Mouse (Mus musculus) heart, postnatal 4 days (tissue): Measurements from ENCODE around the gene Vtcn1. TPM values are rescaled to one million over a fixed set of nuclear protein-coding genes. Genes with fewer than 3 reads are reported as not detected.
"Not testable (repeated sequence)": the region's sequence is repeated elsewhere in the genome, so short reads cannot be mapped to it uniquely, and the experiment has no call there.

Experiments used
- DNase-seq: peaks from one replicate; pipeline ENCODE4 v3.0.0; 2021
- total RNA-seq, 2 experiments: library from RNA; stranded (reverse); gene quantifications; 2 replicates each; pipeline ENCODE4 v1.2.3; 2021

Gene Vtcn1
- under 1 TPM; 0.63 to 0.95 TPM for total RNA-seq

DNA sequence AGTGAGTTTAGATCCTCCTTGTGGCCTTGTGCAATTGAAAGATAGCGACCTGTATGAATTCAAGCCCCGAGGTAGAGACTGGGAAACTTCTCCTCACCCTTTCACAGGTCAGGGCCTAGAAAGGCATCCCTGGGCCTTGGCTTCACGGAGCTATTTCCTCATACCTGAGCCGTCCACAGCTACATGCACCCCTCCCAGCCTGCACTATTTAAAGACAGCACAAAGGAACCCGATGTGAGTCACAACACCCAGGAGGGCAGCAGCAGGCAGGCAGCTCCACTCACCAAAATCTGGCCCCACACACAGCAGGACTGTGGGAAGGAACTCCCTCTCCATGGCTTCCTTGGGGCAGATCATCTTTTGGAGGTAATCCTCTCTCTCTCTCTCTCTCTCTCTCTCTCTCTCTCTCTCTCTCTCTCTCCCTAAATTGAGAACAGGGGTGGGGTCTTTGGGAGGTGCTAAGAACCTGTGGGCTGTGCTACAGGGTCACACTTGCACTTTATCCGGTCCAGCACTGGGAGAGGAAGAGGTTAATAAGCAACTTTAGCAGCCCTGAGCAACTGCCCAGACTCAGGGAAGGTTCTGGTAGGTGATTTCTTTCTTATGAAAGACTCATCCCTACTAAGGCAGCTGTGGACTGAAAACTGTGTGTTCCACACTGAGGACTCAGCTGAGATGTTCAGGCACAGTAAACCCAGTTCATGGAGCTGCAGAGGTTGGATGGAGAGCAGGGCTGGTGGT, at the start of gene Vtcn1:
Vtcn1 (plus strand) TSS at position 235 of the 741 bp plus-strand sequence.
- no peak for DNase-seq

- no peak for DNase-seq
These were observed 48.3 kb upstream of the Vtcn1 start for GRCm38 (mm10) chr3:100776967-100777366.

- DNase-seq = no peak
These were observed 47.7 kb upstream of the Vtcn1 start for GRCm38 (mm10) chr3:100777568-100777967.

- no peak for DNase-seq
These were observed 39.2 kb upstream of the Vtcn1 start for GRCm38 (mm10) chr3:100786076-100786475.

DNA sequence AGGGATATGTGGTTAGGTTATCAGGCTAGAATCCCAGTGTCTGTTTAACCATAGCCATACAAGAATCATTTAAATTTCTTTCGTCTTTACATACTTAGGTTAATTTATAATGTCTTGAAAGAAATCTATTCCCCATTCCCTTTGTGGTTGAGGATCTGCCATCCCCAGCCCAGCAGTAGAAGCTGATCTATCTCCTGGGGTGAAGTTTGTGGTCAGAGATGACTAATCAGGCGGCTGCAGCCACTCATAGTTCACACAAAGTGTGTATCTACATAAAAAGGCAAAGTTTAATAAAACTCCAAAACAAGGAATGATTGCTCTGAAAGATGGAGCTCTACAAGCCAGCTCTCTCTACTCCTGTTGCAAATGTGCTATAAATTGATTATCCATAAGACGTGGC, 33.6 kb upstream of the Vtcn1 start:
- DNase-seq = no peak

DNA sequence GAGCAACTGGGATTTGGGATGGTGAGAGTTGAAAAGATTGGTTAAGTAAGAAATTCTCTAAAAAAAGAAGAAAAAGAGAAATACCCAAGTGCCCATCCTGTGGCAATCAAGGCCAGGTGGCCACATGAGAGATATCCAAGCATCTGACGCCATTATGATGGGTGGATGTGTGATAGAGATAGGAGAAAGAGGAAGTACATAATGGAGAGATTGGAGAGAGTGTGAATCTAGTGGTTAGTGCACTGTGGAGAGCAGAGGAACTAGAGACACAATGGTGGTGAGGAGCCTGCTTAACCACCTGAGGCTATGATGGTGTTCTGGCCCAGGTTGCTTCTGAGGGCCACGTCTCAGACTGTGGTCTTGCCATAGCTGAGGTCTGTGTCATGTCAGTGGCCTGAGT, 31.9 kb upstream of the Vtcn1 start:
- DNase-seq = no peak

GRCm38 (mm10) chr3:100796571-100796970, 28.7 kb upstream of the Vtcn1 start:
- no peak for DNase-seq

- no peak for DNase-seq
These were observed 27.8 kb upstream of the Vtcn1 start for GRCm38 (mm10) chr3:100797166-100798145.

DNA sequence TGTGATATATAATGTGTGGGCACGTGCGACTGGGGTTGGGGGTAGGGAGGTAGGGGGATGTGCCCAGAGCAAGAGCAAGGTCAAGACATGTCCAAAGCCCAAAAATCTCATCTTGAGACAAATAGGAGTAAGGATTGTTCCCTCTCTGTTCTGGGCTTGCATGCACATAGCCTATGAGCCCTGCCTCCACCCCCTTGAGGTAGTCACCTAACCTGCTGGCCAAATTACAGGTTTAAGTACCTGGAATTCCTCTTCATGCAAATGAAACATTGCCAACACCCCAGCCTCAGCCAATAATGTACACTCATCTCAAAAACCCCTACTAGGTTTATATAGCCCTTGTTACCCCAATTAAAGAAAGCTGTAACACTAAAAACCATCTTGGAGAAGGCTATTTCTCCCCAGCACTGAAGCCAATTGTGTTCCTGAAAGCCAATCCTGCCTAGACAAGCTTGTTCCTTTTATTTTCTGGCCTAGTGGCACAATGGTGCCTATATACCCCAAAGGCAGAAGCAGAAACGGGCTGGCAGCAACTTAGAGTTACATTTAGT, 26.3 kb upstream of the Vtcn1 start:
- DNase-seq = no peak

GRCm38 (mm10) chr3:100804975-100805374, 20.3 kb upstream of the Vtcn1 start:
- DNase-seq = no peak

DNA sequence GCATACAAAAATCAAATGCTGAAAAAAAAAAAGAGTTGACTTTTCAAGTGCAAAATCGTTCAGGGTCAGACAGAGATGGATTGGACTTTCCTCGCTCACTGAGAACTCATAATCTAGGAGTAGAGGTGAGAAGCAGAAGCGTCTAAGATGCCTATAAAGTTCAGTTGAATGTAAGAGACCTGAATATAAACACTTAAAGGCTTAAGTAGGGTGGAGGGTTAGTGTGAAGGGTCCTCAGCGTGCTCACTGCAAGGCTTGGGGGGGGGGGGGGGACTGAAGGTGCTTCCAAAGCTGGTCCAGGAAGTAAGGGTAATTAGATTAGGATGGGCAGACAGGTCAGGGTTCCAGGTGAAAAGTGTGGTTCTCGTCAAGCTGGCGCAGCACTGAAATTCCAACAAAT, 19.3 kb upstream of the Vtcn1 start:
- DNase-seq = no peak

DNA sequence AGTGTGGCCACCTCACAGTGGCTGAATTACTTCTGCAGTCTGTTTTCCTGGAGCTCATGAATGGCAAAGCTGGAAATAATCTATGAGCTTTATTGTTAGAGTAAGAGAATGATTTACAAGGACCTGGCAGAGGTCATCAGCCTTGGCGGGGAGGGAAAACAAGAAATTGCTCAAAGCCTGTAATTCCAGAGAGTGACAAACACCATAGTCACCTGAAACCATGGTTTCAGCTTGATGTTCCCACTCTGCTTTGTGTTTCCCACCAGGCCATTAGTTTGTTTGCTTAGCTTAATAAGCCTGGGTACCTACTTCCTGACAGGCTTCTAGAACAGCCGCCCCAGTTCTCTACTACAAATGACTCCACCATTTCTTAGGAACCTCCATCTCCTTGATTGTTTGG, 14.8 kb upstream of the Vtcn1 start:
- no peak for DNase-seq

- no peak for DNase-seq
These were observed 13.4 kb upstream of the Vtcn1 start for GRCm38 (mm10) chr3:100811836-100812235.

DNA sequence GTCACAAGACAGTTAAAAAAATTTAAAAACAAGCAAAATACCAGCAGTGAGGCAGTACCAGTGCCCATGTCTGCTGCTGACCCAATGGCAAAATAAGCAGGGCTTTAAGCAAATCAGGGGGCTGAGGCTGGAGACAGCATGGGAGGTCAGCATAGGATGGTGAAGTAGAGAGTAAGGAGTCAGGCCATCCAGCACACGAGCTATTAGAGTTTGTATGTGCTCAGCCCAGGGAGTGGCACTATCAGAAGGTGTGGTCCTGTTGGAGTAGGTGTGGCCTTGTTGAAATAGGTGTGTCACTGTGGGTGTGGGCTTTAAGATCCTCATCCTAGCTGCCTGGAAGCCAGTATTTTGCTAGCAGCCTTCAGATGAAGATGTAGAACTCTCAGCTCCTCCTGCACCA, 9.8 kb upstream of the Vtcn1 start:
- not testable (repeated sequence) for DNase-seq

DNA sequence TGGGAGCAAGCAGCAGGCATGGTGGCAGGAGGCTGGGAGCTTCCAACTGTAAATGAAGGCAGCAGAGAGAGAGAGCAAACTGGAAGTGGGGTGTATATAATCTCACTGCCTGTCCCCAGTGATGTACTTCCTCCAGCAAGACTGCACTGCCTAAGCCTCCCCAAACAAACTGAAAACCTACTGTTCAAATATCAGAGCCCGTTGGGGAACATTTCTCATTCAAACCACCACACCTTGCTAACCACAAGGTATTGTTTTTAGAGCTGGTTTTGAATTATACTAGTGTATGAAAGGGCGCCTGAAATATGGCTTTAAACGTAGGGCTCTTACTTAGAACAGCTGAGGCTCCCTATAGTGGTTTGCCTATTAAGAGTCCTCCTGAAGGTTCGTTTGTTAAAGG, 6.5 kb upstream of the Vtcn1 start:
- DNase-seq = no peak

DNA sequence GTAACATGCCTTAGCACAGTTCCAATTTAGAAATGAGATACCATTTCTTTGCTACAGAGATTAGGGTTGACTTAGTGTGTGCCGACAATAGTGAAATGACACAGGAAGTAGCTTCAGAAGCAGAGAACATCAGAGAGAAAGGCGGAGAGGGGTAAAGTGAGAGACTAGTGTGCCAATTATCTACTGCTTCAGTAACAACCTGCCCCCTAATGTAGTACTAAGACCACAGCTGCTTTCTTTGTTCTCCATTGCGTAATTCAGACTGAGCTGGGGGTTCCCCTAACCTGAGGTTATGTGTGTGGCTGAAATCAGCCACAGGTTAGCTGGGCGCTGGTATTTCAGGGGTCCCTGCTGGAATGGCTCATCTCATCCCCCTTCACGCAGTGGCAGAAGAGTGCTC, 5.7 kb upstream of the Vtcn1 start:
- no peak for DNase-seq

DNA sequence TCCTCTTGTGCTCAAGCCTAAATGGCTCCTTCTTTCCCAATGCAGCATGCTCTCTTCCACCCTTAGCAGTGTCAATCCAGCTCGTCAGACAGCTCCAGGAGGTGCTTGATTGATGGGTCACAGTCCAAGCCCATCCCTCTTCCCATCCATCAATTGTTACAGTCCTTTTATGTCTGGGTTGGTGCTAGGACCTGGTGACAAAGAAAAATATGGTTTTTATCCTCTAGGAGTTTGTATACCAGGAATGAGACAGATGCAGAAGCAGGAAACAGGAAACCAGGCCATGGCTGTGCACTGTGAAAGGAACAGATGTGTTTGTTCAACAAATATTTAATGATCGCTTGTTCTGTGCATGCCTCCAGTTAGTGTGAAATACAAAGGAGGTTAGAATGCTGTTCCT, 4.4 kb upstream of the Vtcn1 start:
- DNase-seq = no peak

DNA sequence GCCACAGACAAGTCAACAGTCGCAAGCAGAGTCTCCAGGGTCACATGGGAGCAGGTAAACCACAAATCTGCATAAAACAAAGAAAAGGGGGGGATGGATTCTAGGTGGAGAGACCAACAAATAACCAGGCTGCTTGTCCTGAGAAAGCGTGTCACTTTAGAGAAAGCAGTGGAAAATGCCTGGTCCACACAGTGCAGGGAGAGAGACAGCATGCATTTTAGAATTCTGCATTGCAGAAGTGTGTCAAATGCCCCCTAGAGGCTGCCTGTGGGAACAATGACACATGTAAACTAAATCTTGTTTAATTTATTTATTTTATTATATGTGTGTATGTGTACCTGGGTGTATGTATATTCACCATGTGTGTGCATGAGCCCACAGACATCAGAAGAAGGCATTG, 4.0 kb upstream of the Vtcn1 start:
- DNase-seq = no peak

- no peak for DNase-seq
These were observed 18.5 kb downstream of the Vtcn1 start for GRCm38 (mm10) chr3:100843784-100844183.

GRCm38 (mm10) chr3:100844366-100844765, 19.1 kb downstream of the Vtcn1 start:
- DNase-seq = no peak

DNA sequence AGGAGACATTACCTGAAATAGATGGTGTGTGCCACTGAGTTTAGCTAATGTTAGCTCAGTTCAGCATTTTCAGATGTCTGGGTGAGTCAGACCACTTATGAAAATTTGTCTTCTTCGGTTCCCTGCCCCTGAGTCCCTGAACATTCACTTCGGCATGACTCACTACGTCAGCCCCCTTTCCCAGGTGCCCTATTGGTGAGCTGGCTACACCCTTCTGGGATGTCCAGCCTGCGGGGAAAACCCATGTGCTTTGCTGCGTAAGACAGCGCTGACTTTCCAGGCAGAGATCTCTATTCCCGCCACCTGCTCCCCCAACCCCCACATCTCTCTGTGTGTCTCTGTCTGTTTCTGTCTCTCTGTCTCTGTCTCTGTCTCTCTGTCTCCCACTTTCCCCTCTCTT, 23.1 kb downstream of the Vtcn1 start:
- DNase-seq = no peak

- no peak for DNase-seq
These were observed 25.2 kb downstream of the Vtcn1 start for GRCm38 (mm10) chr3:100850468-100850867.

- DNase-seq = no peak
These were observed 31.0 kb downstream of the Vtcn1 start for GRCm38 (mm10) chr3:100856050-100856815.
